Mouse (Mus musculus) cerebellum, adult 9-10 months (tissue): Measurements from ENCODE around the gene Gm9913.

Experiments
- DNase-seq: peaks from one replicate; pipeline ENCODE4 v3.0.0; 2022

The Gm9913 gene

GRCm38 (mm10) chr2:125505006-125505745 lies at the start of gene Gm9913:
Gene Gm9913, plus strand, starts transcription at chr2:125505089.
- no peak for DNase-seq

- DNase-seq, result no peak
Measured at GRCm38 (mm10) chr2:125456059-125456789, 48.7 kb upstream of the Gm9913 start.

GRCm38 (mm10) chr2:125459087-125459486 lies 45.8 kb upstream of the Gm9913 start:
- no peak for DNase-seq

GRCm38 (mm10) chr2:125464036-125464435 lies 40.9 kb upstream of the Gm9913 start:
- DNase-seq, result no peak

GRCm38 (mm10) chr2:125470553-125471295 lies 34.2 kb upstream of the Gm9913 start:
- DNase-seq, result no peak

GRCm38 (mm10) chr2:125471721-125472120 lies 33.2 kb upstream of the Gm9913 start:
- DNase-seq, result no peak

GRCm38 (mm10) chr2:125473228-125473627 lies 31.7 kb upstream of the Gm9913 start:
- DNase-seq, result no peak

- no peak for DNase-seq
Measured at GRCm38 (mm10) chr2:125474690-125475089, 30.2 kb upstream of the Gm9913 start.

GRCm38 (mm10) chr2:125476231-125476630 lies 28.7 kb upstream of the Gm9913 start:
- DNase-seq, result no peak

GRCm38 (mm10) chr2:125477367-125477766 lies 27.5 kb upstream of the Gm9913 start:
- no peak for DNase-seq

GRCm38 (mm10) chr2:125478705-125479104 lies 26.2 kb upstream of the Gm9913 start:
- DNase-seq, result no peak

- DNase-seq, result no peak
Measured at GRCm38 (mm10) chr2:125480057-125480456, 24.8 kb upstream of the Gm9913 start.

- no peak for DNase-seq
Measured at GRCm38 (mm10) chr2:125481116-125481515, 23.8 kb upstream of the Gm9913 start.

GRCm38 (mm10) chr2:125481531-125482317 lies 23.2 kb upstream of the Gm9913 start:
- DNase-seq, result no peak

- DNase-seq, result no peak
Measured at GRCm38 (mm10) chr2:125484164-125484563, 20.7 kb upstream of the Gm9913 start.

- no peak for DNase-seq
Measured at GRCm38 (mm10) chr2:125484910-125485309, 20.0 kb upstream of the Gm9913 start.

GRCm38 (mm10) chr2:125489979-125490378 lies 14.9 kb upstream of the Gm9913 start:
- no peak for DNase-seq

GRCm38 (mm10) chr2:125492050-125492900 lies 12.6 kb upstream of the Gm9913 start:
- no peak for DNase-seq

GRCm38 (mm10) chr2:125494291-125494690 lies 10.6 kb upstream of the Gm9913 start:
- no peak for DNase-seq

GRCm38 (mm10) chr2:125494831-125495812 lies 9.8 kb upstream of the Gm9913 start:
- DNase-seq, result no peak
